11 mouse cellular contexts compared by ENCODE assay signal in the genomic region with DNA sequence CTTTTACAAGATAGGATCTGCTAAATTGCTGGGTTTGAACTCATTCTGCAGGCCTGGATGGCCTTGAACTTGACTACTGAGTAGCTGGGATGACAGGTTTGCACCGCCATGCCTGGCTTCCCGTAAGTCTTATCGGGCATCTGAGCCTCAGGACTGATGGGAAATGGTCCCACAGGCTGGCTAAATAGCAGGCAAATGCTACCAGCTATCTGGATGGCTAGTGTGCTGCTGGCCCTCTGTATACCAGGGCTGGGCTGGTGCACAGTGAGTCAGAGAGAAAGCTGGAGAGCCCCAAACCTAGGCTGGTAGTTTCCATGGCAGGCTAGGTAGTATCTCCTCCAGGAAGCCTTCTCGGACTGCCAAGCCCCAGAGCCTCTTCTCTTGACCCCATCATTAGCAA. TPM values are rescaled to one million over a fixed set of nuclear protein-coding genes. Genes with fewer than 3 reads are reported as not detected.
DNase-seq lines count a peak whose midpoint lies in the region; ATAC-seq lines count a peak whose summit lies in the region.
"Had no signal": no experiment of that assay in that cellular context is flagged by ENCODE, and none has a peak within 500 bp of the region (broad histone marks: within the 10 kb centered on the region; RNA-seq: fewer than 3 reads in every experiment).

No protein-coding gene starts in this region.

- H3K27ac ChIP-seq in kidney, embryonic 15.5 days, result peak overlapping the region; percentile 42; the same call in 1 of the 2 replicates
- no peak overlapping the region for H3K27ac ChIP-seq in forebrain, embryonic 11.5 days (ENCODE audit: low read depth, low read length)
- no peak overlapping the region for H3K27ac ChIP-seq in hindbrain, embryonic 15.5 days (replicated peaks)
- 0 out of 2 replicates have a peak overlapping the region, but pooled peaks have one; percentile 49 for H3K27ac ChIP-seq in midbrain, embryonic 14.5 days (replicated peaks; ENCODE audit: low read depth, low read length)
- H3K27ac ChIP-seq: limb, embryonic 15.5 days had no signal

- peaks cover 17% of the 10 kb centered on the region for H3K36me3 ChIP-seq in kidney, embryonic 15.5 days
- H3K36me3 ChIP-seq in forebrain, embryonic 11.5 days (ENCODE audit: control insufficient read depth, insufficient read depth, low read length), result peaks cover 6% of the 10 kb centered on the region; the same call in 1 of the 2 replicates
- no peaks in the 10 kb centered on the region; the same call in 1 of the 2 replicates for H3K36me3 ChIP-seq in hindbrain, embryonic 15.5 days
- peaks cover 20% of the 10 kb centered on the region for H3K36me3 ChIP-seq in midbrain, embryonic 14.5 days (ENCODE audit: control insufficient read depth, insufficient read depth, low read length)

- no peaks in the 10 kb centered on the region for H3K9me3 ChIP-seq in kidney, embryonic 15.5 days (replicated peaks)
- no peaks in the 10 kb centered on the region for H3K9me3 ChIP-seq in forebrain, embryonic 11.5 days (ENCODE audit: control insufficient read depth, low read length)
- H3K9me3 ChIP-seq in hindbrain, embryonic 15.5 days, result no peaks in the 10 kb centered on the region
- no peaks in the 10 kb centered on the region for H3K9me3 ChIP-seq in midbrain, embryonic 14.5 days (ENCODE audit: control insufficient read depth, low read length)
- H3K9me3 ChIP-seq: limb, embryonic 15.5 days had no signal

- no peak for DNase-seq in kidney, postnatal 4 days
- no peak for DNase-seq in forebrain, embryonic 11.5 days (ENCODE audit: low spot score)
- no peak for DNase-seq in midbrain, embryonic 14.5 days
- no peak for DNase-seq in right cerebral cortex, postnatal 14 days
- DNase-seq in right cerebral cortex, adult 2 months (ENCODE audit: low spot score in 2 of 2), result no peak
- no peak for DNase-seq in kidney, adult 11 months
- DNase-seq: cerebellum, adult 8-10 months; kidney, adult 8-10 months had no signal

- no peak overlapping the region for H3K9ac ChIP-seq in kidney, embryonic 15.5 days
- no peak overlapping the region; the same call in 1 of the 2 replicates for H3K9ac ChIP-seq in forebrain, embryonic 11.5 days (ENCODE audit: low read length)
- 0 out of 2 replicates have a peak overlapping the region, but pooled peaks have one; percentile 11 for H3K9ac ChIP-seq in hindbrain, embryonic 15.5 days
- peak overlapping the region; percentile 100 for H3K9ac ChIP-seq in midbrain, embryonic 14.5 days (replicated peaks; ENCODE audit: low read length)
- H3K9ac ChIP-seq: limb, embryonic 15.5 days had no signal

- H3K4me3 ChIP-seq in kidney, embryonic 15.5 days (replicated peaks), result no peak overlapping the region
- no peak overlapping the region for H3K4me3 ChIP-seq in forebrain, embryonic 11.5 days (ENCODE audit: low read depth, low read length)
- H3K4me3 ChIP-seq in hindbrain, embryonic 15.5 days, result peak overlapping the region; percentile 96
- 0 out of 2 replicates have a peak overlapping the region, but pooled peaks have one; percentile 99 for H3K4me3 ChIP-seq in midbrain, embryonic 14.5 days (replicated peaks; ENCODE audit: low read depth, low read length)
- H3K4me3 ChIP-seq: limb, embryonic 15.5 days had no signal

- WGBS in kidney, embryonic 15.5 days, result 77% methylated on average over 4 of the region's 4 CpGs
- 94% methylated on average over 4 of the region's 4 CpGs for WGBS in forebrain, embryonic 11.5 days
- WGBS in hindbrain, embryonic 15.5 days, result 74% methylated on average over 4 of the region's 4 CpGs
- 80% methylated on average over 4 of the region's 4 CpGs for WGBS in midbrain, embryonic 14.5 days

- no peak overlapping the region for H3K4me2 ChIP-seq in kidney, embryonic 15.5 days
- H3K4me2 ChIP-seq in forebrain, embryonic 11.5 days (ENCODE audit: low read depth, low read length, severe bottlenecking), result 0 out of 2 replicates have a peak overlapping the region, but pooled peaks have one; percentile 15
- peak overlapping the region; percentile 83 for H3K4me2 ChIP-seq in hindbrain, embryonic 15.5 days
- H3K4me2 ChIP-seq in midbrain, embryonic 14.5 days (ENCODE audit: low read length), result peak overlapping the region; percentile 100
- H3K4me2 ChIP-seq: limb, embryonic 15.5 days had no signal

- ATAC-seq in kidney, embryonic 15.5 days (replicated peaks; ENCODE audit: low FRiP score), result no peak
- no peak for ATAC-seq in forebrain, embryonic 11.5 days (replicated peaks; ENCODE audit: low FRiP score)
- ATAC-seq in hindbrain, embryonic 15.5 days (ENCODE audit: low FRiP score, low read depth), result no peak
- no peak for ATAC-seq in midbrain, embryonic 14.5 days (ENCODE audit: low FRiP score, low TSS enrichment)

- H3K27me3 ChIP-seq in kidney, embryonic 15.5 days, result no peaks in the 10 kb centered on the region
- no peaks in the 10 kb centered on the region for H3K27me3 ChIP-seq in forebrain, embryonic 11.5 days (ENCODE audit: control insufficient read depth, insufficient read depth, low read length)
- H3K27me3 ChIP-seq in hindbrain, embryonic 15.5 days, result no peaks in the 10 kb centered on the region
- no peaks in the 10 kb centered on the region for H3K27me3 ChIP-seq in midbrain, embryonic 14.5 days (ENCODE audit: control insufficient read depth, insufficient read depth, low read length)
- H3K27me3 ChIP-seq: limb, embryonic 15.5 days had no signal

- H3K4me1 ChIP-seq in kidney, embryonic 15.5 days, result peaks cover 80% of the 10 kb centered on the region
- peaks cover 24% of the 10 kb centered on the region for H3K4me1 ChIP-seq in forebrain, embryonic 11.5 days (replicated peaks; ENCODE audit: control insufficient read depth, insufficient read depth, low read length)
- peaks cover 82% of the 10 kb centered on the region for H3K4me1 ChIP-seq in hindbrain, embryonic 15.5 days (replicated peaks)
- peaks cover 49% of the 10 kb centered on the region for H3K4me1 ChIP-seq in midbrain, embryonic 14.5 days (ENCODE audit: control insufficient read depth, insufficient read depth, low read length)

RNA-seq across cellular contexts. Expression of a gene that starts 3.4 kb away (rescaled TPM):
- 32.3 and 39.9 TPM in 2 replicates for polyA plus RNA-seq in kidney, embryonic 15.5 days (2015; fragmentation: Nextera tagmentation; extraction: Ambion mirVana)
- 83.3 and 91.5 TPM in 2 replicates for polyA plus RNA-seq in forebrain, embryonic 11.5 days (2014; fragmentation: Nextera tagmentation; extraction: Ambion mirVana)
- polyA plus RNA-seq in hindbrain, embryonic 15.5 days (2015; fragmentation: Nextera tagmentation; extraction: Ambion mirVana), result 84.6 and 85.2 TPM in 2 replicates
- polyA plus RNA-seq in midbrain, embryonic 14.5 days (2014; fragmentation: Nextera tagmentation; extraction: Ambion mirVana), result 72.1 and 86.7 TPM in 2 replicates

RNA-seq across cellular contexts. Expression of a gene that starts 38.3 kb away (rescaled TPM):
- polyA plus RNA-seq in kidney, embryonic 15.5 days (2015; fragmentation: Nextera tagmentation; extraction: Ambion mirVana), result 32.3 and 34.5 TPM in 2 replicates
- 41.8 and 45.4 TPM in 2 replicates for polyA plus RNA-seq in forebrain, embryonic 11.5 days (2014; fragmentation: Nextera tagmentation; extraction: Ambion mirVana)
- polyA plus RNA-seq in hindbrain, embryonic 15.5 days (2015; fragmentation: Nextera tagmentation; extraction: Ambion mirVana), result 28.4 and 28.8 TPM in 2 replicates
- polyA plus RNA-seq in midbrain, embryonic 14.5 days (2014; fragmentation: Nextera tagmentation; extraction: Ambion mirVana), result 20.5 and 25.2 TPM in 2 replicates

RNA-seq across cellular contexts. Expression of a gene that starts 56.7 kb away (rescaled TPM):
- 25.7 and 29.3 TPM in 2 replicates for polyA plus RNA-seq in kidney, embryonic 15.5 days (2015; fragmentation: Nextera tagmentation; extraction: Ambion mirVana)
- 28.6 and 31.0 TPM in 2 replicates for polyA plus RNA-seq in forebrain, embryonic 11.5 days (2014; fragmentation: Nextera tagmentation; extraction: Ambion mirVana)
- polyA plus RNA-seq in hindbrain, embryonic 15.5 days (2015; fragmentation: Nextera tagmentation; extraction: Ambion mirVana), result 26.0 and 29.4 TPM in 2 replicates
- 22.9 and 25.0 TPM in 2 replicates for polyA plus RNA-seq in midbrain, embryonic 14.5 days (2014; fragmentation: Nextera tagmentation; extraction: Ambion mirVana)

RNA-seq across cellular contexts. Expression of a gene that starts 59.4 kb away (rescaled TPM):
- polyA plus RNA-seq in kidney, embryonic 15.5 days (2015; fragmentation: Nextera tagmentation; extraction: Ambion mirVana), result 21.5 and 25.0 TPM in 2 replicates
- 17.0 and 17.1 TPM in 2 replicates for polyA plus RNA-seq in forebrain, embryonic 11.5 days (2014; fragmentation: Nextera tagmentation; extraction: Ambion mirVana)
- 24.9 TPM in 2 replicates for polyA plus RNA-seq in hindbrain, embryonic 15.5 days (2015; fragmentation: Nextera tagmentation; extraction: Ambion mirVana)
- 18.3 and 19.0 TPM in 2 replicates for polyA plus RNA-seq in midbrain, embryonic 14.5 days (2014; fragmentation: Nextera tagmentation; extraction: Ambion mirVana)

Comparison
In these comparisons a context has a peak if more than half of its experiments do, and no peak if none do; other contexts are left out.
1. H3K27ac ChIP-seq: peak in kidney, embryonic 15.5 days (single experiment) and midbrain, embryonic 14.5 days (single experiment); none in forebrain, embryonic 11.5 days (single experiment) and hindbrain, embryonic 15.5 days (single experiment).
2. H3K4me3 ChIP-seq: peak in hindbrain, embryonic 15.5 days (single experiment) and midbrain, embryonic 14.5 days (single experiment); none in kidney, embryonic 15.5 days (single experiment) and forebrain, embryonic 11.5 days (single experiment).
3. H3K9ac ChIP-seq: peak in hindbrain, embryonic 15.5 days (single experiment) and midbrain, embryonic 14.5 days (single experiment); none in kidney, embryonic 15.5 days (single experiment) and forebrain, embryonic 11.5 days (single experiment).